Mouse (Mus musculus): ENCODE measurements at regions not wholly inside any gene's neighbourhood (a gene's known extent, or its start where the extent isn't known, plus 50 kb on each side); places are given as distances from the start of the nearest gene placed in this dataset.
A peak's percentile ranks its signal among the peaks of the same experiment; 100 is the strongest.

DNA sequence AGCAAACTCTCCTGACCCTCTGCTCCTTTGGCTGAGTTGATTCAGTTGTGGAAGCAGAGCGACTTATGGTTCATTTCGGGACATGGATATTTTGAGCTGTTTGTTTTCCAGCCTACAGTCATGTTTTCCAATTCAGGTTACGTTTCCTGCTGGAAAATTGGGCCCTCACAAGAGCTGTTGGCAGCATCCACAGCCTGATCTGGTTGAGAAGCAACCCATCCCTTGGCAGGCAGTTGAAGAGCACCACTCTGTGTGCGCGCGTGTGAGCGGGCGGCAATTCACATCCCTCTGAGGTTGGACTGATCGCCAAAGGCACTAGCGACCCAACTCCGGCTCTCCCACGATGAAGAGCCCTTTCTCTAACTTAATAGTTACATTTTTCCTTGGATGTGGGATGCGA is 457.1 kb downstream of the Tmem38b start:
- H3K27ac ChIP-seq, result no peak overlapping the region
- no peaks in the 10 kb centered on the region for H3K27me3 ChIP-seq
- no peak overlapping the region for H3K4me2 ChIP-seq
- no peak overlapping the region for H3K4me3 ChIP-seq
- 91% methylated on average over 13 of the region's 13 CpGs for WGBS
- no peak for ATAC-seq (replicated peaks; ENCODE audit: insufficient number of reproducible peaks, insufficient read depth, low FRiP score, low read depth)
- no peaks in the 10 kb centered on the region for H3K9me3 ChIP-seq (replicated peaks)
- H3K4me1 ChIP-seq (replicated peaks), result no peaks in the 10 kb centered on the region
- H3K9ac ChIP-seq, result no peak overlapping the region
- no peaks in the 10 kb centered on the region for H3K36me3 ChIP-seq

- H3K4me3 ChIP-seq, result no peak overlapping the region
Measured at GRCm38 (mm10) chr4:54313804-54314203, 488.0 kb downstream of the Tmem38b start.

GRCm38 (mm10) chr4:54324851-54325250 is 499.0 kb downstream of the Tmem38b start:
- H3K4me1 ChIP-seq (replicated peaks), result 0 out of 2 replicates have a peak, but pooled peaks cover 7% of the 10 kb centered on the region
- no peak overlapping the region for H3K27ac ChIP-seq
- H3K27me3 ChIP-seq, result no peaks in the 10 kb centered on the region
- no peaks in the 10 kb centered on the region for H3K9me3 ChIP-seq (replicated peaks)
- no peak overlapping the region for H3K4me2 ChIP-seq
- no peak overlapping the region for H3K9ac ChIP-seq
- no peak overlapping the region for H3K4me3 ChIP-seq
- WGBS, result 25% methylated on average over 5 of the region's 5 CpGs
- ATAC-seq (replicated peaks; ENCODE audit: insufficient number of reproducible peaks, insufficient read depth, low FRiP score, low read depth), result no peak
- H3K36me3 ChIP-seq, result no peaks in the 10 kb centered on the region

More at GRCm38 (mm10) chr4:54313804-54314203, 488.0 kb downstream of the Tmem38b start:
- H3K27me3 ChIP-seq, result no peaks in the 10 kb centered on the region
- no peak for ATAC-seq (replicated peaks; ENCODE audit: insufficient number of reproducible peaks, insufficient read depth, low FRiP score, low read depth)
- WGBS, result 83% methylated on average over 1 of the region's 1 CpGs
- no peaks in the 10 kb centered on the region for H3K4me1 ChIP-seq (replicated peaks)
- H3K9ac ChIP-seq, result no peak overlapping the region
- H3K4me2 ChIP-seq, result no peak overlapping the region
- no peak overlapping the region for H3K27ac ChIP-seq
- H3K36me3 ChIP-seq, result no peaks in the 10 kb centered on the region
- H3K9me3 ChIP-seq (replicated peaks), result no peaks in the 10 kb centered on the region

DNA sequence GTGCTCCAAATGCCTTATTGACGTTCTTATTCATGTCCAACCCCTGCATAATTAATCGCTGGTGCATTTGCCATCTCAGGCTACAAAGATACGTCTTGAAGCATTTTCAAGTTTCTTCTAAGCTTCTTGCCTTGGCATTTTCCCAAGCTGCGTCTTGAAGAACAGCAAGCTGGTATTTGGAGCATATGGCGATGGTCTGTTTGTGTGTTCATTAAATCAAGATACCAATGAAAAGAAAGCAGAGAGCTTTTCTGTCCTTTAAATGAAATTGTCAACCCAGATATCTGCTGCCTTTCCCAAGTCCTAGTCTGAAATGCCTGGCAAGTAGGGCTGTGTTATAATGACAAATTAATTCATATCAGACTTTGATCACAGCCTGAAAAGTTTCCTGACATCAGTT is 502.4 kb downstream of the Tmem38b start:
- WGBS, result 78% methylated on average over 5 of the region's 5 CpGs

DNA sequence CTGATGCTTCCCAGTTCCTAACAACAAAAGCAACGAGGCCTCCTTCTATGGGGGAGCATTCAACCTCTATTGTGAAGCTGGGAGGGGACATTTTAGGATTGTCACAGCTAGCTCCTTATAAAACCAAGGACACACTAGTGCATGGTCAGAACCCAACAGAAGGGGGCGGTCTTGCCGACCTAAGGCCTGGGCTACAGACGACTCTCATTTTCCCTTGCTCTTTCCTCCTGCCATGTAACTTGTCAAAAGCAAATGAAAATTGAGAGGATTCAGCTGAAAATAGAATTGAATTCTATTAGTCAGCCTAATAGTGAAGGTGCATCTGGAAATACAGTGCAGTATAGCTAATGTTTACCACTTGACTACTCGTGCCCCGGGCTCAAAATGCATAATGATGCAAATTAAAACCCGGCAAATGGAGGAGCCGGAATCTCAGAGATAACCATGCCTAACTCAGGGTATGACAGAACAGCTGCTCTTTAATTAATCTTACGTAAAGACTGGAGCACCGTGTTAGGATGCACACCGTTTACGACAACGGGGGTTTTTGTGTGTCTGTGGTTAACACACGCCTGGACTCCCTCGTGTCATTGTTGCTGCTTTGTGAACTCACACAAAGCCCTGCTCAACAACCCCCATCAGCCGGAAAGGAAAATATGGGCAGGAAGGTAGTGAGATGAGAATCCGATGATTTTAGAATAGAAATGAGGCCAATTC is 503.0 kb downstream of the Tmem38b start:
- Histone ChIP-seq H3K9me3 (replicated peaks) (no peaks in the 10 kb centered on the region), H3K27me3 (no peaks in the 10 kb centered on the region), H3K4me3 (no peak overlapping the region), H3K27ac (no peak overlapping the region), H3K36me3 (no peaks in the 10 kb centered on the region), H3K4me1 (replicated peaks) (0 out of 2 replicates have a peak, but pooled peaks cover 11% of the 10 kb centered on the region), H3K9ac (no peak overlapping the region), H3K4me2 (no peak overlapping the region)
- no peak for ATAC-seq (replicated peaks; ENCODE audit: insufficient number of reproducible peaks, insufficient read depth, low FRiP score, low read depth)
- 79% methylated on average over 17 of the region's 17 CpGs for WGBS

More for the DNA sequence above, 502.4 kb downstream of the Tmem38b start:
- Histone ChIP-seq H3K4me2 (no peak overlapping the region), H3K36me3 (no peaks in the 10 kb centered on the region), H3K9me3 (replicated peaks) (no peaks in the 10 kb centered on the region), H3K9ac (no peak overlapping the region), H3K4me3 (no peak overlapping the region), H3K27me3 (no peaks in the 10 kb centered on the region), H3K27ac (no peak overlapping the region), H3K4me1 (replicated peaks) (0 out of 2 replicates have a peak, but pooled peaks cover 11% of the 10 kb centered on the region)
- no peak for ATAC-seq (replicated peaks; ENCODE audit: insufficient number of reproducible peaks, insufficient read depth, low FRiP score, low read depth)

GRCm38 (mm10) chr4:54330686-54331085 is 504.8 kb downstream of the Tmem38b start:
- H3K9ac ChIP-seq, result no peak overlapping the region
- H3K9me3 ChIP-seq (replicated peaks), result no peaks in the 10 kb centered on the region
- no peaks in the 10 kb centered on the region for H3K36me3 ChIP-seq
- H3K4me2 ChIP-seq, result no peak overlapping the region
- H3K27ac ChIP-seq, result no peak overlapping the region
- 80% methylated on average over 3 of the region's 3 CpGs for WGBS
- H3K4me1 ChIP-seq (replicated peaks), result 0 out of 2 replicates have a peak, but pooled peaks cover 3% of the 10 kb centered on the region
- H3K27me3 ChIP-seq, result no peaks in the 10 kb centered on the region
- no peak for ATAC-seq (replicated peaks; ENCODE audit: insufficient number of reproducible peaks, insufficient read depth, low FRiP score, low read depth)
- H3K4me3 ChIP-seq, result no peak overlapping the region

- Histone ChIP-seq H3K9me3 (replicated peaks) (no peaks in the 10 kb centered on the region), H3K4me1 (replicated peaks) (0 out of 2 replicates have a peak, but pooled peaks cover 3% of the 10 kb centered on the region), H3K9ac (no peak overlapping the region), H3K27me3 (no peaks in the 10 kb centered on the region), H3K36me3 (no peaks in the 10 kb centered on the region), H3K27ac (no peak overlapping the region), H3K4me3 (no peak overlapping the region), H3K4me2 (peak overlapping the region; percentile 21; the same call in 1 of the 2 replicates)
- no peak for ATAC-seq (replicated peaks; ENCODE audit: insufficient number of reproducible peaks, insufficient read depth, low FRiP score, low read depth)
- WGBS, result 33% methylated on average over 12 of the region's 12 CpGs
Measured at GRCm38 (mm10) chr4:54331588-54332211, 505.9 kb downstream of the Tmem38b start.

DNA sequence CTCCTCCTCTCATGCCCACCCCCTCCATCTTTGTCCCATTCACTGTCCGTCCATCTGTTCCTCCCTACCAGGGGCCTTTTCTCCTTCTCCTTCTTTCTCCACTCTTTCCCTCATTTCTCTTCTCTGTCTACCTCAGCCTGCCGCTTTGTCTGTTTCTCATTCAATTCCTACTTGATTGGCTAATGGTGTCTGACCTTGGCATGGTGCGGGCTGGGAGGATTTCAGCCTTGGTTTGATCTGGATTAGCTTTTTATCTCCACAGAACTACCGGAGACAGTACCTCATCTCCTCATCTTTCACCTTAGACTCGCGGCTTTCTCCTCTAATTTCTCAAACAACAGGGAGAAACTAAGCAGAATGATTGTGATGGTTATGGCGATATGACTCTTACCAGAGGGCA is 506.4 kb downstream of the Tmem38b start:
- no peak for ATAC-seq (replicated peaks; ENCODE audit: insufficient number of reproducible peaks, insufficient read depth, low FRiP score, low read depth)

DNA sequence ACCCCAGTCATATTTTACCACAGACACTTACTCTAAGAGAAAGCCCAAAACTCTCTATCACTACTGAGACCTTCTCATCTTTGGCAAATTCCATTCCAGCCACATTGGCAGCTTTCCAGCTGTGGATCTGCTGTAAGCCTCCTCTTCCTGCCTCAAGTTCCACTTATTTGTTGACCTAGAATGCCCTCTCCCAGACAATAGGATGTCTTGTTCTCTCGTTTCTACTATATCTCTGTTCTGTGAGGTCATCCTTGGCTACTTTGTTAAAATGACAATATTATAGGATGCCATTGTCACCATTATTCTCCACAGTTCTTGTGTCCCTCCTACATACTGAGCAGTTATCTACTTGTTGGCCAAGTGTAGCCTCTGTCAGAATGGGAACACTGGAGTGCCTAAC is 512.7 kb downstream of the Tmem38b start:
- Histone ChIP-seq H3K36me3 (no peaks in the 10 kb centered on the region), H3K4me1 (replicated peaks) (no peaks in the 10 kb centered on the region), H3K9me3 (replicated peaks) (no peaks in the 10 kb centered on the region), H3K27ac (no peak overlapping the region), H3K9ac (no peak overlapping the region), H3K4me3 (no peak overlapping the region), H3K4me2 (no peak overlapping the region), H3K27me3 (no peaks in the 10 kb centered on the region)
- ATAC-seq (replicated peaks; ENCODE audit: insufficient number of reproducible peaks, insufficient read depth, low FRiP score, low read depth), result no peak
- 18% methylated on average over 1 of the region's 1 CpGs for WGBS

More for the DNA sequence above, 506.4 kb downstream of the Tmem38b start:
- no peak overlapping the region for H3K9ac ChIP-seq
- no peaks in the 10 kb centered on the region for H3K36me3 ChIP-seq
- no peak overlapping the region for H3K4me2 ChIP-seq
- H3K4me3 ChIP-seq, result no peak overlapping the region
- WGBS, result 84% methylated on average over 7 of the region's 7 CpGs
- H3K9me3 ChIP-seq (replicated peaks), result no peaks in the 10 kb centered on the region
- no peak overlapping the region for H3K27ac ChIP-seq
- 0 out of 2 replicates have a peak, but pooled peaks cover 3% of the 10 kb centered on the region for H3K4me1 ChIP-seq (replicated peaks)
- no peaks in the 10 kb centered on the region for H3K27me3 ChIP-seq

- Histone ChIP-seq H3K9me3 (replicated peaks) (no peaks in the 10 kb centered on the region), H3K9ac (no peak overlapping the region), H3K27ac (no peak overlapping the region), H3K4me2 (no peak overlapping the region), H3K4me1 (replicated peaks) (no peaks in the 10 kb centered on the region), H3K36me3 (no peaks in the 10 kb centered on the region), H3K4me3 (no peak overlapping the region), H3K27me3 (no peaks in the 10 kb centered on the region)
- ATAC-seq (replicated peaks; ENCODE audit: insufficient number of reproducible peaks, insufficient read depth, low FRiP score, low read depth), result no peak
- WGBS, result 61% methylated on average over 1 of the region's 1 CpGs
Measured at GRCm38 (mm10) chr4:54340106-54340505, 514.3 kb downstream of the Tmem38b start.

- Histone ChIP-seq H3K9ac (no peak overlapping the region), H3K27ac (no peak overlapping the region)
- ATAC-seq (replicated peaks; ENCODE audit: insufficient number of reproducible peaks, insufficient read depth, low FRiP score, low read depth), result no peak
Measured at GRCm38 (mm10) chr4:54353657-54354390, 528.0 kb downstream of the Tmem38b start.

More at GRCm38 (mm10) chr4:54353657-54354390, 528.0 kb downstream of the Tmem38b start:
- Histone ChIP-seq H3K27me3 (no peaks in the 10 kb centered on the region), H3K36me3 (no peaks in the 10 kb centered on the region), H3K4me2 (no peak overlapping the region), H3K4me1 (replicated peaks) (0 out of 2 replicates have a peak, but pooled peaks cover 2% of the 10 kb centered on the region), H3K4me3 (no peak overlapping the region), H3K9me3 (replicated peaks) (no peaks in the 10 kb centered on the region)
- WGBS, result 78% methylated on average over 8 of the region's 8 CpGs
